Mouse (Mus musculus): Measurements from ENCODE around the gene Irf6.

GRCm38 (mm10) chr1:193203821-193204220, 50.9 kb downstream of the Irf6 start:
- TF ChIP-seq GATA1 (IDR thresholded peaks at IDR 0.05; ENCODE audit: low read length) (no peak), TAL1 (IDR thresholded peaks at IDR 0.05; ENCODE audit: low read length) (no peak)
